Mouse (Mus musculus) spleen, postnatal 4 days (tissue): ENCODE measurements around the gene Sbsn.

Source experiments
- DNase-seq, 2 experiments: peaks; one replicate each; pipeline ENCODE4 v3.0.0; 2022; ENCODE audit warnings: low spot score in 2 of 2

The Sbsn gene

DNA sequence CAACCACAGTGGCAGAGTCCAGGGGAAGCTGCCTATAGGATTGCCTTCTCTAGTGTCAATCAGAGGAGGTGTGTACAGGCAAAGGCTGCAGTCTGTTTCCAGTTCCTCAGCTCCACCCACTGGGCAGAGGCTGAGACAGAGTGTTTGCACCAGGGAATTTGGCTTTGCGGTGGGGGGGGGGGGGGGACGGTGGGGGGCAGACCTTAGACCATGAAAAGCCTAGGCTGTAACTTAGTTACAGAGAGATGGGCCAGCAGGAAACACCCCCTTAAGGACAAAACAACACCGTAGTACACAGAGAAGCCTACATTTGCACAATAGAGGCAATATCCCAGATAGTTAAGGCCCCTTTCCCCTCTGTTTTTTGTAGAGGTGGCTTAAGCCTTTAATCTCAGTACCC, 5.7 kb downstream of the Sbsn start:
- DNase-seq: no peak

DNA sequence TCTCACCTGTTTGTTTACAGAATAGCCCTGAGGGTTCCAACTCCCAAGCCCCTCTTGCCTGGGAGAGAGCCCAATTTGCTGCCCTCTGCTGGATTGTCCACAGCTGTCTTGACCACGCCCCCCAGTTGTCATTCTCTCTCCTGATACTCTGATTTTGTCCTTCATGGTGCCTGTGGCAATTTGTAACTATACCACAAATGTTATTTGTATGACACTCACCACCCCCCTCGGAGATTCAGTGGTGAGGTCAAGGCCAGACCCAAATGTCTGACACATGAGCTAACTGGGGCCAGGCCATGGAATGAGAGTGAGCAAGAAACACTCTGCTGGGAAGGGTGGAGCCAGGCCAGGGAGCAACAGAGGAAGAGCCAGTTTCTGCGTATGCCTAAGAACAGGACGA, 7.6 kb downstream of the Sbsn start:
- peak in 1 of 2 experiments; percentile 19 for DNase-seq

DNA sequence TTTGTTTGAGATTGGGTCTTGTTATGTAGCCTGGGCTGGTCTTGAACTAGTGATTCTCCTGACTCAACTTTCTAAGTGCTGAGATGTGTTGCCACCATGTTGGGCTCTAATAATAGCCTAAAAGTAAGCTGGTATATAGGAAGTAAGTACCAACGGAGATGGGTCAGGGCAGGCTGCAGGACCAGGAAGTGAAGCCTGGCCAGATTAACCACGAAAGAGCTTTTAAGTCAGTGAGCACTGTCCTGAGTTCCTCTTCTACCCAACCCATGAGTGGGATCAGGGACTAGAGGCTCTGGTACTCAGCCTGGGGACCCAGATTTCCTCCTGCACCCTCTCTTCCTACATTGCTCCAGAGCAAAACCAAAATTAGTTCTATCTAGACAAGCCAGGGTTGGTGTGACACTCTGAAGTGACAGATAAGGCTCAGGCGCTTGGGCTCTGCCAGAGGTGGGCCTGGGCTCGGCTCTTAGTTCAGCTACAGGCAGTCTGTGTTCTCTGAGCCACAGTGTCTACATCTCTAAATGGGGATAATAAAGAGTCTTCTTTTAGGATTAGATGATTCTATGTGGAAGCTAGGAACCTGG, 10.6 kb downstream of the Sbsn start:
- DNase-seq: no peak

DNA sequence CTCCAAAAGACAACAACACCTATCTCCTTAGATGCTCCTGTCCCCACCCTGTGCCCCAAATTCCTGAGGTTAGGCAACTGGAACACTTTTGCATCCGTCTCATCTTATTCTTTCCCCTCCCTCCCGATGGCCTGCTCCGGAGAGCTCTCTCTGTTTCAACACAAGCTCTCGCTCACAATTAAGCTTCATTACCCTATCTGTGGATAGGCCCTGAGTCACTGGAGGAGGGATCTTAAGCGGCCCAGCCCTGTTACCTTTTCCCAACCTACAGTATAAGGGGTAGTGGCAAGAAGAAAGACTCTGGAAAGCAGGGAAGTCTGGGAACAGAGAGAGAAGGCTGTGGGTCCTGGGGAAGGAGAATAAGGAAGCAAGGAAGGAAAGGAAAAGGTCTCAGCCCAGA, 12.2 kb downstream of the Sbsn start, which contains the start of gene Dmkn:
TSS of gene Dmkn (plus strand) at position 301 of the 400 bp plus-strand sequence.
- no peak for DNase-seq

DNA sequence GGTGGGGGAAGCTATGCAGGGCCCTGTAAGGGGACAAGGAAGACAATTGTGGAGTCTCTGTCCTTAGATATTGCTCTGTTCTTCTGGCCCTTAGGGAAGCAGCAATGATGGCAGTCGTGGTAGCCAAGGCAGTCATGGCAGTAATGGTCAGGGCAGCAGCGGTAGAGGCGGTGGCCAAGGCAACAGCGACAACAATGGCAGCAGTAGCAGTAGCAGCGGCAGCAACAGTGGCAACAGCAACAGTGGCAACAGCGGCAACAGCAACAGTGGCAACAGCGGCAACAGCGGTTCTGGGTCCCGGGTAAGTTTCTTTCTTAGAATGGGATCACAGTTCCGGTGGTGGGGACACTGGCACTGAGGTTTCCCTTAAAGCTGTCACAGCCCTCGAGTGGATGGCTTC, 13.9 kb downstream of the Sbsn start:
- no peak for DNase-seq

DNA sequence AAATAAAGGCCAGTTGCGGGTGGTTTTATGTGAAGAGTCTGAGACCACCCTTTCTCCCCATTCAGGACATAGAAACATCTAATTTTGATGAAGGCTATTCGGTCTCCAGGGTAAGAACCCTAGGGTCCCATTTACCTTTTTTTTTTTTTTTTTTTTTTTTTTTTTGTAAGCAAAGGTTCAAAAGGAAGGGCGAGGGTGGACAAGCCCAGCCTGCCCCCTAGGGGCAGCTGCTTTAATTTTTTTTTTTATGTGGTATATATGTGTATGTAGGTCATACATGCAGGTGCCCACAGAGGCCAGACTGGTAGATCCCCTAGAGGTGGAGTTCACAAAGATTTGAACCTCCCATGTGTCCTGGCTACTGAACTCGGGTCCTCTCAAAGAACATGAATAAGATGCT, 15.1 kb downstream of the Sbsn start:
- no peak for DNase-seq

DNA sequence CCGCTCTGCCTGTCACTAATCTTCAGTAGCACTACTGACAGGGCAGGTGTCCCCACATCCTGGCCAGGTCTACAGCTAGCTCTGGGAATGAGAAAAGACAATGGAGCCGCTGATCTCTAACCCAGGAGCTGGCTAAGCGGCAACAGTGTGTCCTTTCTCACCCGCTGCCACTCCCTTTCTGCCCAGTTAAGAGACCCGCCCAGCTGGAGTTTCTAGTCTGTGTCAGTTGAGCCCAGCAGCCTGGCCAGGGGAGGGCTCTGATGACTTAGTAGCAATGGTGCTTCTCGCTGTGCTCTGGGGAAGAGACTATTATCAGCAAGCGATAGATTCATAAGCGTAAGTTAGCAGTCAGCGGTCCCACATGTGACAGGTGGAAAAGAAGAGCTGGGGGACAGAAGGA, 18.0 kb downstream of the Sbsn start:
- no peak for DNase-seq

DNA sequence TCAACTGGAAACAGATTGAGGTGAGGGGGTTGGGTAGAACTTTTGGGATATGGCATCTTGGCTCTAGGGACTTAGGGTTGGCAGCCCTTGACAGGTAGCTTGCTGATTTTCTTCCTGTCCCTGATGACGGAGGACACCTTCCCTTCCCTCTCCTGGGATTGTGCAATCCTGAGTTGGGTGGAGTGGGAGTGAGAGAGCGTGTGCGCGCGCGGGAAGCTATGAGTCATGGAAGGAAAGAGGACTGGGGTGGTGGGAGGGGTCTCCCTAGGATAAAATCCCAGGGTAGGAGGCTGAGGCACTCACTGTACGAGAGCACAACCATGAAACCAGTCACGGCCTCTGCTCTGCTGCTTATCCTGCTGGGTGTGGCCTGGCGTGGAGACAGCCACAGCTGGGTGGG, 24.8 kb downstream of the Sbsn start:
- DNase-seq: no peak

DNA sequence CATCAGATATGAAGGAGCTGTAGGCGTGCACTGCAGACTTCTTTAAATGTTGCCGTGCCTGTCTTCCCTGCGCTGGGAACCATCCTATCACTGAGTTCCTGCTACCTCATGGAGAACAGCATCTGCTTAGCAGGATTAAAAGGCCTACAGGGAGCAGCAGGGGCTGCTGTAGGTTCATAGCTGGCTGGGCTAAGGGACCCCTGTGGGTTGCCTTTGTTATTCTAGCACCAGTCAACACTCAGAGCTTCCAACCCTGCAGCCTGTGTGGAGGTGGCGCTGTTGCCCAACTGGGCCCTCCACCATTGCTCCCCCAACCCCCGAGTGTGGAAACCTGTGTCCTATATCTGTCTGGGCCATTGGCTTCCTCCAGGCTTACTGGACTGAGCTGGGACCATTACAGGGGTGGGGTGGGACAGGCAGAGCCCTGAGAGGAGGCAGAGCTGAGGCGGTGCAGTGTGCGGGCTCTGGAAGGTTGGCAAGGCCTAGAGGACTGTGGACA, 25.9 kb downstream of the Sbsn start:
- DNase-seq: no peak

DNA sequence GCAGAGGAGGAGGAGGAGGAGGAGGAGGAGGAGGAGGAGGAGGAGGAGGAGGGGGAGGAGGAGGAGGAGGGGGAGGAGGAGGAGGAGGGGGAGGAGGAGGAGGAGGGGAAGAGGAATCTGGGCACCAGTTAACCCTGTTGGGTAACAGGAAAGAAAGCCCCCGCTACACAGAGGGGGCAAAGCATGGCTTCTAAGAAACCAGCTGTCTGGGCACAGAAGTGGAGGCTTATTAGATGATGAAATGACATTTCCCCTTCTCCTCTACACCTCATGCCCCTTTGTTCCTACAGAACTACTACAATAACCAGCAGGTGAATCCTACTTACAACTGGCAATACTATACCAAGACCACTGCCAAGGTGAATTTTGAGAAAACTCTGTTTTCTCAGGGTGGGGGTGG, 26.6 kb downstream of the Sbsn start:
- DNase-seq: no peak

DNA sequence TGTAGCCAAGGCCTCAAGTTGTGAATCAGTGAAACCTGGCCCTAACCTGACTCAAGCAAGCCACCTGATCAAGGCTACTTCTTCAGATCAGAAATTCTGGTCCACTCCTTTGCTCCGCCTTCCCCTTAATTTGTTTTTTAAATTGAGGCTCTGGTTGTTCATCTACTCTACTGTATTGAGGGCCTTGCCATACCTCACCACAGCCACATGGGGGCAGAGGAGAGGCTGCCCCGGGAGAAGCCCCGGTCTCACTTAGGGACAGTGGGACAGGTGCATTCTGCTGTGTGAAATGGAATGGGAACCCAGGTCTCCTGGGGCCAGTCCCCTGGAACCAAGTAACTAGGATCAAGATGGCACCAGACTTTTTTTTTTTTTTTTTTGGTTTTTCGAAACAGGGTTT, 30.5 kb downstream of the Sbsn start:
- DNase-seq: no peak

DNA sequence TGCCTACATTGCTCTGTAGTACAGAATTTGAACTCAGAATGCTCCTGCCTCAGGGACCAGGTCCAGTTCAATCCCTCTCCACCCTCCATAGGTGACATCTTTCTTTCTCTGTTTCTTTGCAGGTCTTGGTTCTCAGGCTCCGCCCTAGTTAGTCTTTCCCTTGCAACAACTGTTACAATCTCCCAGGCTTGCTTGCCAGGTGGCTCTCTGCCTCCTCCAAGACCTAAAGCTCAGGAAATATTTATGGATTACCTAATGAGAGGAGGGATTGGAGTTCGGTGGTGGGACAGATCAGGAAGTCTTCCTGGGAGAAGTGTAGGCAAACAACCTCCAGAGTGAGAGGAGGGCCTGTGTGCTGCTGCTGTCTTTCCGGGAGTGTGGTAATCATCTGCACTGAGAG, 31.4 kb downstream of the Sbsn start:
- no peak for DNase-seq

DNA sequence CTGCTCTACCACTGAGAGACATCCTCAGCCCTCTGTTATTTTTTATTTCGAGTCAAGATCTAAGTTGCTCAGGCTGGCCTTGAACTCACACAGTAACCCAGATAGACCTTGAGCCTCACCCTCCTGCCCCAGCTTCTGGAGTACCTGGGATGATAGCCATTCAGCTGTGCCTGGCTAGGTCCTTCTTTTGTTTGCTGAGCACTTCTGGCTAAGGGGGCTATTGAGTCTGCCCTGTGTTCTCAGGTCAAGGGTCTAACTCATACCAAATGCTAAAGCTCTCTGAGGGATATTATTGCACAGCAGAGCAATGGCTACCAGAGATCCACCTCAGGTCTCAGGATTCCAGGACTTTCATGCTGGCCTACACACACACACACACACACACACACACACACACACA, 33.9 kb downstream of the Sbsn start:
- no peak for DNase-seq

DNA sequence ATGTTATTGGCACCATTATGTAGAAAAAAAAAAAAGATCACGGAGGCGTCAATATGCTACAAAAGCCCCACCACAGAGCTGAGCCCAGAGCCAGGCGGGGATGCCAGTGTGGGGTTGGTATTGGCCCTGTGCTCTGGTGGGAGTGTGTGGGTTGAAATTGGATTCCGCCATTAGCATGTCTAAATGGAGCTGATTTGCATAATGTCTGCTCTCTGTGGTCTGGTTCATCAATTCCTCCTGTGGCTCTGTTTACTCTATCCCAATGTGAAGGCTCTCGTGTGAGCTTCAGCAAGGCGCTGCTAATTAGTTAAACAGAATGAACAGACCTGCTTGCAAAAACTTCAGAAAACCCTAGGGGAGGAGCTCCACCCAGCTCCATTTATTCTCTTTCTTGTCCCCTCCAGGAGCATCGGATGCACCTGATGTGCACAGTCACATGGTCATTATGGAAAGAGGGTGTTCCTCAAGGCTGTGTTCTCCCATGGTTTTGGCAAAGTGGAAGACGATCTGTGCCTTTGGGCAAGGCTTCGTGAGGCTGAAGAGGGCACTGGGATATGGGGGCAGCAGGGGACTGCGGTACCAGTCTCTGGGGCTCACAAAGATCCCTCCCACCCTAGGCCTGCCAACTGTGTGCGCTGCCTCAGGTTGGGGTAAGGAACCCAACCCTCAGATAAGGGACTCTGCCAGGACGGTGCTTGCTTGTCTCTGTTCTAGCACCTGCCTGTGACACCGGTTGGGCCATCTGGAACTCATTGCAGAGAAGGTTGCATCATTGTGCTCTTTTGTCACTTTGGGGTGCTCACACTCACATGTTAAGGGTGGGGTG, 34.7 kb downstream of the Sbsn start:
- no peak for DNase-seq

DNA sequence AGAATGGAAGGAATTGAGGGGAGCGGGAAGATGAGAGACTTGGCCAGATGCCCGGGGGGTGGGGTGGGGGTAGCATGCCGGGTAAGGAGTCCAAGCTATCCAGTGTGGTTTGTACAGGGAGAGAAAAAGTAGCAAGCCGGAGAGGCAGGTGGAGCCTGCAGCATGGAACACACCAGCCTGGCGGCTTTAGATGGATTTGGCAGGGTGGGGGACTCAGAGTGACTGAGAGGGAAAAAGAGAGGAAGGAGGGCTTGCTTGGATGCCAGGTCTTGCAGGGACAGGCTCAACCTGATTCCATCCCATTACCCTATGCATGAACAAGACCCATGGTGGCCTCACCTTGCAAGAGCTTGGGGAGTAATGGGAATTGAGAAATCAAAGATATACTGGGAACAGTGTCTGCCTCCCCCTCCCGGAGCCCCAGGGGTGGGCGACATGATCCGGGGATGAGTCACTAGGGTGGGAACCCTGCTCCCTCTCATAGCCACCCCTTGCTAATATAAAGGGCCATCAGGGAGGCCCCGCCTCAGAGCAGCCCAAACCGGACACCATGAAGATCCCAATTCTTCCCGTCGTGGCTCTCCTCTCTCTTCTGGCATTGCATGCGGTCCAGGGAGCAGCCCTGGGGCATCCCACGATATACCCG, 36.2 kb downstream of the Sbsn start, which contains the start of gene Krtdap:
TSS of gene Krtdap (plus strand) at position 520 of the 646 bp plus-strand sequence.
- DNase-seq: no peak

DNA sequence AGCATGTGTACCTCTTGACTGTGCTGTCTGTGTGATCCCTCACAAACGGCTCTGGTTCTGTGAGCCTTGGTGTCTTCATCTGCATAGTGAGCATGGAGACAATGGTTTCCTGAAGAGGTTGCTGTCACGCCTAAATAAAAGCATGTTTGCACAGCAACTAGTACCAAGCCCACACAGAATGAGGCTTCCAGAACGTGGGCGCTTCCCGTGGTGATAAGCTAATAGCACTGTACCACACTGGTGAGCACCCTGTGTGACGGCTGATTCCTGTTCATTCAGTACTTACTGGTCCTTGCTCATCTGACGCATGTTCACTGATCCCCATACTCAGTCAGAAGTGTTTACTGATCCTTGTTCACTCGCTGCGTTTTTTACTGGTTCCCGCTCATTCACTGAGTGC, 38.9 kb downstream of the Sbsn start:
- DNase-seq: no peak

DNA sequence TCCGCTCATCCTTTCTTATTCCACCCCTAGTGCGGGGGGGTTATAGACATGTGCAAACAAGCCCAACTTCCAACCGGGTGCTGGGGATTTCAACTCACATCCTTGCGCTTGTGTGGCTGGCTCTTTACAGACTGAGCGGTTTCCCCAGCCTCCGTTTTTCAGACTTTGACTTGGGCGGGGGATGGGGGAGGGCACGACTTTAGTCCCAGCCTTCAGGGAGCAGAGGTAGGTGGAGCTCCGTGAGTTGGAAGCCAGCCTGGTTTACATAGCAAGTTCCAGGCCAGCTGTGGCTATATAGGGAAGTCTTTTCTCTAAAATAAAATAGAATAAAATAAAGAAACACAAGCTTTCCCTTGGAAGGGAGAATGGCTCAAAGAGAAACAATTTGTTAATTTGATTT, 40.6 kb downstream of the Sbsn start:
- DNase-seq: no peak

DNA sequence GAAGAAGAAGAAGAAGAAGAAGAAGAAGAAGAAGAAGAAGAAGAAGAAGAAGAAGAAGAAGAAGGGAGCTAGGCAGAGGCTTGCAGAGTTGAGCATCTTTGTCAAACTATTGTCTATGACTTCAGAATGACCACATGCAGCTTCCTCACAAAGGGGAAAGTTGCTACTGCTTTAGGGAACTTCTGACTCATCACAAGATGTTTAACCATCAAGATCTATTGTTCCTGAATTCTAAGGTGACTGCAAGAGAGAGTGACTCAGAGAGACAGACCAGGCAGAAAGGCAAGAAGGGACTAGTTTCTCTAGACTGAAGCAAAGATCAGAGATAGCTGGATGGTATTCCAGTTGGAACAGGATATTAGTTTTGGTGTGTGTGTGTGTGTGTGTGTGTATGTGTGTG, 43.6 kb downstream of the Sbsn start:
- DNase-seq: no peak

DNA sequence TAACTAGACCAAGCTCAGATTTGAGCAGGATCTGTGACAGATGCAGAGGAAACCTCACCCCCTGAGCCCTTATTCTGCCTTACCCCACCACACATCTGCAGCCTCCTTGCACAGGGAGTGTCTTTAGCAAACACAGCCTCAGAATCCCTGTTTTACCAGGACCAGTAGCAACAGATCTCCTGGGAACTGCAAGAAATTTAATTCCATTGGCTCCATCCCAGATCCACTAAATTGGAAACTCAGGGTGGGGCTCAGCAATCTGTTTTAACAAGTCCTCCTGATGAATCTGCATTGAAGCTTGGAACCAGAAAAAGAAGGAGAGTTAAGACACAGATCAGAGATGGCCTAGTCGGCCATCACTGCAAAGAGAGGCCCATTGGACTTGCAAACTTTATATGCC, 45.5 kb downstream of the Sbsn start:
- no peak for DNase-seq

DNA sequence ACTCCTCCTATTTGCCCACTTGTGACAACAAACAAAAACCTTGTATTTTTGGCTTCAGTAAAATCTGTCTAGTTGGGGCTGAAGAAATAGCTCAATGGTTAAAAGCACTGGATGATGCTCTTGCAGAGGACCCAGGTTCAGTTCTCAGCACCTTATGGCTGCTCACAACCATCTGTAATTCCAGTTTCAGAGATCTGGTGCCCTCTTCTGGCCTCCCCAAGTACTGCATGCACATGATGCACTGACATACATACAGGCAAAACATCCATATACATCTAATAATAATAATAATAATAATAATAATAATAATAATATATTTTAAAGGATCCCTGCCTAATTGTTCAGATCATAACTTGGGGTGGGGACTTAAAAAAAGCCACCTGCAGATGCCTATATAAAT, 49.4 kb downstream of the Sbsn start:
- no peak for DNase-seq

DNA sequence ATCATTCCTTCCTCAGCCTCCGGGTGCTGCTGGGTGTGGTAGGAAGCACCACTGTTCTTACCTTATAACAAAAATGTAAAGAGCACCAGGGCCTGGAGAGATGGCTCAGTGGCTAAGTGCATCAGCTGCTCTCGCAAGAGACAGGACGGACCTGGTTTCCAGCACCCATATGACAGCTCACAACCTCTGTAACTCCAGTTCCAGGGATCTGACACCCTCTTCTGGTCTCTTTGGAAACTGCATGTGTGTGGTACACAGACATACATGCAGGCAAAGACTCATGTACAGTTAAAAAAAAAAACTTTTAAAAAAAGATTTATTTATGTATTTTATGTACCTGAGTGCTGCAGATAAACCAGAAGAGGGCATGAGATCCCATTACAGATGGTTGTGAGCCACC, 52.0 kb downstream of the Sbsn start:
- DNase-seq: no peak

DNA sequence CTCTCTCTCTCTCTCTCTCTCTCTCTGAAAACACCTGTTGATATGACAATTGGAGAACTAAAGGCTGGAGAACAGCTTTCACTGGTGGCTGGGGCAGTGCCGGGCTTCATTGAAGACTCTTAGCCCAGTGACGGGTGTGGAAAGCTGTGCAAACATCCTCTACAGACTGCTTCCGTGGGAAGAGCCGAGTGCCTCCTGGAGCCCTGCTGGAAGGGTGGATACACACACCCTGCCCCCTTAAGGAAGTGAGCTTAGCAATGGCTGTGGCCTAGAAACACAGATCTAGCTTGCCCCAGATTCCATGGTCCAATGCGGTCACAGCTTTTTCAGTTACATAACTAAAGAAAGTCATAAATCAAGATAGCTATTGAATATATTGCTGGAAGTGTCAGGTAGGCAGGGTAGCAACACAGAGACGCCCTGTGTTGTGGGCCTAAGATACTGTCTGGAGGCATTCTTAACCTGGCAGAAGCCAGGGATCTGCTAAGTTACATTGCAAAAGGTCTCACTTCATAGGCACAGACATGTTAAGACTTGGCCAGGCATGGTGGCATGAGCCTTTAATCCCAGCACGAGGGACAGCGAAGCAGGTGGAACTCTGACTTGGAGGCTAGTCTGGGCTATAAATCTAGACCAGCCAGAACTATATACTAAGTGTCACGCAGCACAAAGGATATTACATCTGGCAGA, 52.9 kb downstream of the Sbsn start:
- DNase-seq: no peak
